Mouse (Mus musculus) spleen, adult 18-20 months (tissue): ENCODE results near the gene Gm2663.
"Not testable (repeated sequence)": the region's sequence is repeated elsewhere in the genome, so short reads cannot be mapped to it uniquely, and the experiment has no call there.

Experiments
- DNase-seq, 2 experiments: peaks; one replicate each; pipeline ENCODE4 v3.0.0; 2022; ENCODE audit warnings: mixed read lengths in 2 of 2

The Gm2663 gene

DNA sequence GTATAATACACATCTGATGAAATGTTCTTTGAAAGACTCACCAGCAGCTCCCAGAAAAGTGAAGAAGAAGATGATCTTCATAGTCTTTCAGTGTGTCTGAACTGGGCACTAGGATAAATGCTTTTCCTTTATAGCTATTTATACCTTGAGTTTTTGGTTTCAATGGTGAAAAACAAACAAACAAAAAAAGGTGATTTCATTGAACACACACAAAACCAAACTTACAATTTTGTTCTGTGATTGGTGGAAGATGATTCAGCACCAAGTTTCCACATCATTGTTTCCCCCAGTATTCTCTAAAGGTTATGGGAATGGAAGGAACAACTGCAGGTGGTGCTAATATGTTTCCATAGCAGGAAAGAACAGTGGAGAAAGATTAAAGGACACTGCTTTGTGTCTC, at the start of gene Gm2663:
TSS of gene Gm2663 (minus strand) at position 101 of the 400 bp plus-strand sequence.
- DNase-seq = not testable (repeated sequence)

DNA sequence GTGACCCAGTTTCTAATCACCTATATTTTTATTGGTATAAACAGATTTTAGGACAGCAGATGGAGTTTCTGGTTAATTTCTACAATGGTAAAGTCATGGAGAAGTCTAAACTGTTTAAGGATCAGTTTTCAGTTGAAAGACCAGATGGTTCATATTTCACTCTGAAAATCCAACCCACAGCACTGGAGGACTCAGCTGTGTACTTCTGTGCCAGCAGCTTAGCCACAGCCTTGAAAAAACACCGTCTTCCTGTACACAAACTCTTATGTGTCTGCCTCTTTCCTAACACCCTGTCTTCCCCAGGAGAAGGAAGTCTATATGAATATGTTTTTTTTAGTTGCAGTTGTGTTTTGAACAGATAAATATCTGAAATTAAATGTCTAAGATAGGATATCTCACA, 49.3 kb upstream of the Gm2663 start:
- DNase-seq = no peak

DNA sequence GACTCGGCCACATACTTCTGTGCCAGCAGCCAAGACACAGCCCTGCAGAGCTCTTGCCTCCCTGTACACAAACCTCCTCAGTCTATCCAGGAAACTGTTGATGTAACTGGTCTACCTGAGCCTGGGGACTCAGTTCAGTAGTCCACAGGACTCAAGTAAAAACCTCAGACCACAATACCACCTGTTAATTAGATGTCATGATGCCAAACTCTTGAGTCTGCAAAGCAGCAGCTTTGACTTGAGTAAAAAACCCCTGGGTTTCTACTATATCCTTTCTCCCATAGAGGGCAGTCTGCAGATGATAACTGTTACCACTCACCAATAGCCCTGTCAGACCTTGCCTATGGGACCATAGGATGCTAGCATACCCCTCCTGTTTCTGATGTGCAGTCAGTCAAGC, 48.7 kb upstream of the Gm2663 start:
- DNase-seq = no peak

DNA sequence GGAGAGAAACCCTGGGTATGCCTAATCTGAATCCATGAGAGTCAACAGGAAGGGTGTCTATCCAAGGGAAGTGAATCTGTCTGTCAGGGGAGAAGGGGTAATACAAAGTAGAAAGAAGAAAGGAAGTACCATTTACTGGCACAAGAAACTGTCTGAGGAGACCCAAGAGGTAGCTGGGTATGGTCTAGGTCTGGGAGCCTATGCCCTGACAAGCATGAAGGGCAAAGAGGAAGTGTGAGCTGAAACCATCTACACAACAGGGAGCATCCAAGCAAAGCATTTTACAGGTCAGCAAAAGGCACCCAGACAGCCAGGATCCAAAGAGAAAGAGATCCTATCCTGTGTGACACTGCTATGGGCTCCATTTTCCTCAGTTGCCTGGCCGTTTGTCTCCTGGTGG, 47.9 kb upstream of the Gm2663 start:
- DNase-seq = no peak

DNA sequence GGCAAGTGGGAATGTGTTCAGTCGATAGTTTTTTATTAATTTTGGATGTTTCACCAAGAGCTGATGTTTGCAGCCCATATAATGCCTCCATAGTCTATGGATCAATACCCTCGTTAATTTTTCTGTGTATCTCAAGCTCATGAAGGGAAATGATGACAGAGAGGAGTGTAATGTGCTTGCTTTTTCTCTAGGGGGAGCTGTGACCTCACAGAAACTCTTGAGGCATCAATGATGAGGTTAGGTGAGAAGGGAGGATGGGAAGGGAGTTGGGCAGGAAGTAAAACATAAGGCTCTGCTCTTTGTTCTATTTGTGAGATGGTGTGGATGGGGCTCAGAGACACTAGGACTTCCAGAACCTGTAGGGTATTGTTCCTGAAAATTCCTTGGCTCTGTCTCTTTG, 47.3 kb upstream of the Gm2663 start:
- no peak for DNase-seq

DNA sequence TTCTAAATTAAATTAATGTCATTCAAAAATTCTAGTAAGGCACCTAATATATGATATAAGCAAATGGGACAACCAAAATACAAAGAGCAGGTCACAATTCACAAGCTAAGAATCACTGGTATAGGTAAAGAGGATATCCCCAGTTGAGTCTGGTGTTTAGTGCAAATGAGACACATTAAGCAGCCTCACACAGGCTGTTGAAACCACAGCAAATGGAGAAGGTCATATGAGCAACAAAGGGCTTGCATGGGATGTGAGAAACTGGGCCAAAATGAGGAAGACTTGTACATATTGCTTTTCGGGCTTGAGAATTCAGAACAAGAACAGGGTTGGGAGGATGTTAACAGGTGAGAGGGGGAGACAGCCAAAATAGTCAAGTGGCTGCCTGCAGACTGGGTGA, 45.5 kb upstream of the Gm2663 start:
- DNase-seq = no peak

DNA sequence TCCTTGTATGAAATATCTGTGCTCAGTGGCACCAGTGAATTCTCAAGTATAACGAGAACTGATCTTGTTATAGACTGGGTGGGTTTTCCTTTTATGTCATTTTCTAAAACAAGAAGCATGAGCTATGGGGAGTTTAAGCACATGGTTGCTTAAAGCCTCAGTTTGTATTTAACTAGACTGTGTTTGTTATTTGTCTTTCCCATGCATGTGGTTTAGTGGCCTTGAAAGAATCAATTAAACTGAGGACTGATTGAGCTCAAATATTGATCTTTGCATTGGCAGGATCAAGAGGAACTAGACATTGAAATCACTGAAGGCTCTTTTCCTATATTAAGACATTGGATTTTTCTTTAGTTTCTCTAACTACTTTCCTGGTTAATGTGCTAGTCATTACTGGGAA, 45.0 kb upstream of the Gm2663 start:
- no peak for DNase-seq

DNA sequence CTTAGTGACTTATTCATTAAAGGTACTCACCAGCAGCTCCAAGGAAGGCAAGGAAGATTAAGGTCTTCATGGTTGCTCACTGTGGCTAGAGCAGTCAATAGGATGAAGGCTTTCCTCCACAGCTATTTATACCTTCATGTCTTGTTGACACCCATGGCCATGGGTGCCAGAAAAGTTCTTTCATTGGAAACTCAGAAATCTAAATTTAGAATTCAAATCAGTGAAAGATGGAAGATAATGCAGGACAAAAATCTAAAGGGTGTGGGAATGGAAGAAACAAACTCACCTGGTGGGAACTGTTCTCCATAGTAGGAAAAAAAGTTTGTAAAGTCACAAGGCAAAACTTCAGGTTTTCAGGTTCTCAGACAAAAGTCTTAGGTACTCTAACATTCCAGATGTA, 36.1 kb upstream of the Gm2663 start, which contains the start of gene 2210010C04Rik:
TSS of gene 2210010C04Rik (minus strand) at position 101 of the 400 bp plus-strand sequence.
- no peak for DNase-seq

DNA sequence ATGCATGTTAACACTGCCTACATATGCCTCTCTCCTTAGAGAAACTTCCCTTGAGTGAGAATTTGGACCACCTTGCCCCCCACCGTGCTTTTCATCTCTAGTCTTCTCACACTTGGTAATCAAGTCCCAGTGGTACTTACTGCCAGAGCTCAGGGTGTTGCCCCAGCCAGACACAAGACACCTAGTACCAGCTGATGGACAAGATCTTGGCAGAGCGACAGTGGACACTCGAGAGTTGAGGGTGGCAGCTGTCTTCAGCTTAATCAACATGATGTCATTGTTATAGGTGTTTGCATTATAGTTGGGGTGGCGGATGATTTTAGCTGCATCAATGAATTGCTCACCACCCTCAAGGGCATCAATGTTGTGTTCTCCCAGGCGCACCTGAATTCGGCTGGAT, 33.5 kb upstream of the Gm2663 start:
- DNase-seq = no peak

DNA sequence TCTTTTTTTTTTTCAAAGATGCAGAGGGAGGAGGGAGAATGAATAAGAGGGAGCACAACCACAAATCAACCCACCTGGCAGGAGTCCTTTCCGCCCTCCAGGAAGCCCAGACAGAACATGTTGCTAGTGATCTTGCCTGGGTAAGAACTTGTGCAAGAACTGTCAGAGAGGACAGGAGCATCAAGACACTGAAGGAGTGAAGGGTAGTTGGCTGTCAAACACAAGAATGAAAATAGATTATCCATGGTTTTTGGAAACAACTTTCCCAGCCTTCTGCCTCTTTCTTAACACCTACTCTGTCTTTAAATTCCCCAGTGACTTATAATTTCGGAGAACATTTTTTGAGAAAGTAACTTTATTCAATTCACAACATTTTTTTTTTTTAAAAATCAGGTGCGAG, 33.0 kb upstream of the Gm2663 start:
- no peak for DNase-seq

DNA sequence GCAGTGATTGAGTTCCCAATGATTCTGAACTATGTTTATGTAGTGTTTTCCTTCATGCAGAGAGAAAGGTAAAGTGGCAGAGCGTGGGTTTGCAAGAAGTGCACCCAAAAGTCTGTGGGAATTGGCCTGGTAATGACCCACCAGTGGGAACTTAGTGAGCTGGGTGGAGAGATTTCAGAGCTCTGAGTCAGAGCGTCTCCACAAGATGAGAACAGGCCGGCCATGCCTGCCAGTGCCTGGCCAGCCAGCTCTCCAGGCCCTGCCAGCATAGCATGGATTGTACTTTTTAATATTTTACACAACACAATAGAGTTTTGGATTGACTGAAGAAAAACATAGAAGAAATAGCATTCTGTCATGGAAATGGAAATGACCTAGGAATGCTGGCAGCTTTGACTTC, 31.5 kb upstream of the Gm2663 start:
- no peak for DNase-seq

DNA sequence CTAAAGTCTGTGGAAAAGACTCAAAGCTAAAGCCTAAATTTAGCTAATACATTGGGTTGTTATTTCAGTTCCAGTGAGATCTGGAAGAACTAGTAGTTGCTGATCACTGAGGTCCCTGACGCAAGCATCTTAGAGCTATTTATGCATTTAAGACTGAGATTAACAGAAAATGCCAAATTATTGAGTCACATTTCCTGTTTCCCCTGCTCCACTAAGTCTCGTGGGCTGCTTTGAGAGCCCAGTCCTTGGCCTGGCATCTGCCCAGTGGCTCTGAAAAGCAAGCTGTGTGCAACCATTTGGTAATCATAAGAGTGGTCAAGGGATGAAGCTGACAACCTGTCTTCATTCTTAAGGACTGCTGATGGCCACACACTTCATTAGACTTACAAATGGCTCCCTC, 27.8 kb upstream of the Gm2663 start:
- DNase-seq = no peak

DNA sequence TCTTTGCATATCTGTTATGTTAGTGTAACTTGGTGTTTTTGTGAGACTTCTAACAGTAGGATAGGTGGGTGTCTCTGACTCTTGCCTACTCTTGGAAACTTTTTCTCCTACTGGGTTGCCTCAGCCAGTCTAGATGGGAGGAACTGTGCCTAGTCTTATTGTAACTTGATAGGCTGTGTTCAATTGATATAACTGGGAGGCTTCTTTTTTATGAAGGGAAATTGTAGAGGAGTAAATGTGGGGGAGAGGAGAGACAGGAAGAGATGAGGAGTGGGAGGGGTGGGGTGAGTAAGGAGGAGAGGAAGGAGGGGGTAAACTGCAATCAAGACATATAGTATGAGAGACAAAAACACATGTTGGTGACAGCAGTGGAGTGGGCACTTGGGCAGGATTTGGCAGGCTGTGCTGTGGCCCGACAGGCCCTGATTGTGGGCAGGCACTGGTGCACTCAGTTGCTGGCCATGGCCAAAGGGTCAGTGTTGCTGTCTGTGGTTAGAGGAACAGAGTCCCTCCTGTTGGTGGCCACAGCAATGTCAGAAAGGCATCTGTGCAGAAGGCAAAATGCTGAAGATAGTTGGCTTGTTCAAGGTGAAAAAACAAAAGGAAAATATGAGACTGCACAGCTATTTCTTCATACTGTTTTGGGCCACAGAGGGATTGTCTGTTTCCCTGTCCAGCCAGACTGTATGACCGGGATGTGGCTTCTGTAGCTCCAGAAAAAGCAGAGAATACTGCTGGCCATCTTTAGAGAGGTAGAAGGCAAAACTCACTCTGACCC, 26.8 kb upstream of the Gm2663 start:
- no peak for DNase-seq

DNA sequence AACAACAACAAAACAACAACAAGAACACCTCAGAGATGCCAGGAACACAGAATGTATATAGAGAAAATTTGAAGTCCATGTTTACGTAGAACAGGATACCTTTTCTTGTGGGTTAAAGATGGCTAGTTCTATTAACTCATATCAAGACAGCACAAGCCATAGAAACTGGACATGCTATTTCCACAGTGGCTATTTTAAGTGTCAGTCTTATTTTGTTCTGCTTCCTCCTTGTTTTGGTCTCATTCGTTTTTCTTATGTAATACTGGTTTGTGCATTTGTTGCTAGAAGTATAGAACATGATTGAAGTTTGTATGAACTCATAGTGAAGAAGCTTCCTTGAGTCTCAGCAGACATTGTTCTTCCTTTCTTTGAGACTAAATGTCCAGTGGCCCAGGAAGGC, 19.9 kb upstream of the Gm2663 start:
- no peak for DNase-seq

DNA sequence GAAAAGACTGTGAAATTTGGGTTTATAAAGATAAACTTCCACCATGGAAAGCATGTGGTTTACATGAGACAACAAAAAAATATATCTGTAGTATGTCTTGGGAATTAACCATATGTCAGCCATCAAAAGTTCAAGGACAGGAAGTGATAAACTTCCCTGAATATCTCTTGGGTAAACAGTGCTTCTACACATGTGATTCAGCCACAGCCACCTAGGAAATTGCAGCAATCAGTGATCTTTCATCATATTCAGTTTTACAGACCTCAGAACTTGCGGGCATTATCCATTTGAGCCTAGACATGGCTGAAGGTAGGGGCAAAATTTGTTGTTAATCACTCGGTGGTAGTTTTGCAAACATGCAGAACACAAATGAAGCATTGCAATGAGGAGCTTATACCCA, 19.4 kb upstream of the Gm2663 start:
- DNase-seq = no peak

DNA sequence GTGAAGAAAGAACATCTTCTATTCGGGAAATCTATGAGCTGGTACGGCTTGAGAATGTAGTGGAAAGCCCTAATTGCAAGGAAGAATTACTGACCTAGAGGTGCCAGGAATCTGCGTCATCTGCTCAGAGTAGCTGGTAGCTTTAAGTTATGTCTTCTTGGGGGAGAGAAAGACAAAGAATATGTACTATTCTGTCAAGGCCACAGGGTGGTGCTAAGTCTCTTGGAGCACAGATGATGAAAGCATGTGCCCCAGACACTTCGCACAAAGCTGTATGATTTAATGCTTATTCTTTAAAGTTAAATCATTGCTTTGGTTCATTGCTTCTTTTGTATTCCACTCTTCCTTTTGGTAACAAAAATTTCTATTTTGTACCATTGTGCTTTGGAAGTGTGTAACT, 15.8 kb upstream of the Gm2663 start:
- no peak for DNase-seq

DNA sequence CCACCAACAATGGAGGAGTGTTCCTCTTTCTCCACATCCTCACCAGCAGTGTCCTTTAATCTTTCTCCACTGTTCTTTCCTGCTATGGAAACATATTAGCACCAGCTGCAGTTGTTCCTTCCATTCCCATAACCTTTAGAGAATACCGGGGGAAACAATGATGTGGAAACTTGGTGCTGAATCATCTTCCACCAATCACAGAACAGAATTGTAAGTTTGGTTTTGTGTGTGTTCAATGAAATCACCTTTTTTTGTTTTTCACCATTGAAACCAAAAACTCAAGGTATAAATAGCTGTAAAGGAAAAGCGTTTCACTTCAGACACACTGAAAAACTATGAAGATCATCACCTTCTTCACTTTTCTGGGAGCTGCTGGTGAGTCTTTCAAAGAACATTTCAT, 34.8 kb downstream of the Gm2663 start, which contains the start of gene 1810009J06Rik:
TSS of gene 1810009J06Rik (plus strand) at position 301 of the 400 bp plus-strand sequence.
- not testable (repeated sequence) for DNase-seq

DNA sequence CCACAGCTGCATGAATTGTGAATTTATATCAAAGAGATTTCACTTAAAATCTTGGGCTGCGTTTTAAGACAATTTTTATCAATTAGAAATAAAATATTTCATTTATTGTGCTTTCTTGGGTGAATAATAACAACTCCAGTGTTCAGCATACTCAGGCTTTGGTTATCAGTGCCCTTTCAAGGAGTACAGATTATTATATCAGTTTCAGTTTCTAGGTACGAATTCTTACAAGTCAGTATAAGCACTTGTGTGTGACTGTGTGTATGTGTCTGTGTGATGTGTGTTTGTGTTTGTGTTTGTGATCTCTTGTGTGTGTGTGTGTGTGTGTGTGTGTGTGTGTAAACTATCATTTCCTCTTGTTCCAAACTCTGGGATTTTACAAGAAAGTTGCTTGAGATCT, 45.6 kb downstream of the Gm2663 start:
- no peak for DNase-seq

DNA sequence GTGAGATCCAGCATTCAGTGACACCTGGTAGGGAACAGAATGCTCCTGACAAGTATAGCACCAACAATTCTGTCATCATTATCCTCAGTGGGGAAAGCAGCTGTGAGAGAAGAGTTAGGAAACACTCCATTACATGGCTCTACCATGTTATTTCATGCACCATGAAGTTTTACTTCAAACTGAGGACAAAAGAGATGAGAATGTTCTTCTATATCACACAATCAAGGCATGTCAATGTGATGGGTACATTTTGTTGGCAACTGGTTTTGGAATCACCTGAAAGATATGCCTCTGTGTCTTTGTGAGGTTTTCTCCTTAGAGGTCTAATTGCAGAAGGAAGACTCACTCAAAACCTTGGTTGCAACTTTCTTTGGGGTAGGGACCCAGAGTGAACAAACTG, 47.5 kb downstream of the Gm2663 start, which contains the start of gene Gm4744:
TSS of gene Gm4744 (minus strand) at position 101 of the 400 bp plus-strand sequence.
- no peak for DNase-seq
